In genomic region chr9:122285833-122286310, GRCm38 (mm10) we compare ENCODE assay signal across 7 mouse cellular contexts. TPM values are rescaled to one million over a fixed set of nuclear protein-coding genes. Genes with fewer than 3 reads are reported as not detected.
A peak's percentile ranks its signal among the peaks of the same experiment; 100 is the strongest.
DNase-seq lines count a peak whose midpoint lies in the region; ATAC-seq lines count a peak whose summit lies in the region.

No protein-coding gene starts in this region.

- DNase-seq in kidney, postnatal 25 days: no peak
- no peak for DNase-seq in neural tube, embryonic 11.5 days (ENCODE audit: low spot score)
- no peak for DNase-seq in adipocyte (ENCODE audit: low spot score)
- no peak for DNase-seq in frontal cortex, adult 2 months (ENCODE audit: extremely low spot score in 1 of 2, low spot score in 1 of 2)

- peak overlapping the region; percentile 31; the same call in 1 of the 2 replicates for H3K27ac ChIP-seq in kidney, embryonic 16.5 days (ENCODE audit: low read length)
- H3K27ac ChIP-seq in embryonic facial prominence, embryonic 13.5 days: peak overlapping the region; percentile 48; the same call in 1 of the 2 replicates
- peak overlapping the region; percentile 68 for H3K27ac ChIP-seq in hindbrain, embryonic 12.5 days
- H3K27ac ChIP-seq in neural tube, embryonic 11.5 days (ENCODE audit: low read depth, low read length): no peak overlapping the region

- H3K9me3 ChIP-seq in kidney, embryonic 16.5 days (ENCODE audit: low read length): 0 out of 2 replicates have a peak, but pooled peaks cover 3% of the 10 kb centered on the region
- no peaks in the 10 kb centered on the region for H3K9me3 ChIP-seq in embryonic facial prominence, embryonic 13.5 days
- no peaks in the 10 kb centered on the region for H3K9me3 ChIP-seq in hindbrain, embryonic 12.5 days (replicated peaks)
- no peaks in the 10 kb centered on the region for H3K9me3 ChIP-seq in neural tube, embryonic 11.5 days (ENCODE audit: control insufficient read depth, low read length)

- H3K36me3 ChIP-seq in kidney, embryonic 16.5 days (ENCODE audit: insufficient read depth, low read length): no peaks in the 10 kb centered on the region
- H3K36me3 ChIP-seq in embryonic facial prominence, embryonic 13.5 days: no peaks in the 10 kb centered on the region
- H3K36me3 ChIP-seq in hindbrain, embryonic 12.5 days: no peaks in the 10 kb centered on the region
- no peaks in the 10 kb centered on the region for H3K36me3 ChIP-seq in neural tube, embryonic 11.5 days (ENCODE audit: control insufficient read depth, insufficient read depth, low read length)

- peak; percentile 24 for ATAC-seq in kidney, embryonic 16.5 days (ENCODE audit: low FRiP score, low TSS enrichment)
- no peak for ATAC-seq in embryonic facial prominence, embryonic 13.5 days (ENCODE audit: insufficient number of reproducible peaks, insufficient read depth, low FRiP score, low TSS enrichment, low read depth)
- peak; percentile 48; the same call in 1 of the 2 replicates for ATAC-seq in hindbrain, embryonic 12.5 days (ENCODE audit: low FRiP score)
- ATAC-seq in neural tube, embryonic 11.5 days (ENCODE audit: insufficient read depth, low FRiP score, low TSS enrichment): 0 out of 2 replicates have a peak, but pooled peaks have one; percentile 18

- H3K27me3 ChIP-seq in kidney, embryonic 16.5 days (ENCODE audit: insufficient read depth, low read length): no peaks in the 10 kb centered on the region
- no peaks in the 10 kb centered on the region for H3K27me3 ChIP-seq in embryonic facial prominence, embryonic 13.5 days
- H3K27me3 ChIP-seq in hindbrain, embryonic 12.5 days: no peaks in the 10 kb centered on the region
- H3K27me3 ChIP-seq in neural tube, embryonic 11.5 days (ENCODE audit: control insufficient read depth, insufficient read depth, low read length): no peaks in the 10 kb centered on the region

- WGBS in kidney, embryonic 16.5 days: 31% methylated on average over 4 of the region's 4 CpGs
- WGBS in embryonic facial prominence, embryonic 13.5 days: 25% methylated on average over 4 of the region's 4 CpGs
- 17% methylated on average over 4 of the region's 4 CpGs for WGBS in hindbrain, embryonic 12.5 days
- WGBS in neural tube, embryonic 11.5 days: 32% methylated on average over 4 of the region's 4 CpGs

- peak overlapping the region; percentile 25; the same call in 1 of the 2 replicates for H3K9ac ChIP-seq in kidney, embryonic 16.5 days (replicated peaks; ENCODE audit: low read length)
- no peak overlapping the region for H3K9ac ChIP-seq in embryonic facial prominence, embryonic 13.5 days
- H3K9ac ChIP-seq in hindbrain, embryonic 12.5 days: 0 out of 2 replicates have a peak overlapping the region, but pooled peaks have one; percentile 13
- H3K9ac ChIP-seq in neural tube, embryonic 11.5 days (ENCODE audit: low read length): no peak overlapping the region

- peaks cover 15% of the 10 kb centered on the region for H3K4me1 ChIP-seq in kidney, embryonic 16.5 days (ENCODE audit: insufficient read depth, low read length)
- H3K4me1 ChIP-seq in embryonic facial prominence, embryonic 13.5 days: peaks cover 17% of the 10 kb centered on the region
- peaks cover 21% of the 10 kb centered on the region for H3K4me1 ChIP-seq in hindbrain, embryonic 12.5 days
- peaks cover 5% of the 10 kb centered on the region; the same call in 1 of the 2 replicates for H3K4me1 ChIP-seq in neural tube, embryonic 11.5 days (ENCODE audit: control insufficient read depth, insufficient read depth, low read length)

- no peak overlapping the region for H3K4me3 ChIP-seq in kidney, embryonic 16.5 days (ENCODE audit: low read length)
- no peak overlapping the region for H3K4me3 ChIP-seq in embryonic facial prominence, embryonic 13.5 days
- H3K4me3 ChIP-seq in hindbrain, embryonic 12.5 days: no peak overlapping the region
- H3K4me3 ChIP-seq in neural tube, embryonic 11.5 days (ENCODE audit: low read depth, low read length): no peak overlapping the region

- peak overlapping the region; percentile 34 for H3K4me2 ChIP-seq in kidney, embryonic 16.5 days (replicated peaks; ENCODE audit: low read depth, low read length)
- peak overlapping the region; percentile 27 for H3K4me2 ChIP-seq in embryonic facial prominence, embryonic 13.5 days
- peak overlapping the region; percentile 30 for H3K4me2 ChIP-seq in hindbrain, embryonic 12.5 days (replicated peaks)
- H3K4me2 ChIP-seq in neural tube, embryonic 11.5 days (ENCODE audit: low read depth): no peak overlapping the region

RNA-seq across cellular contexts. Expression of gene Ano10, which starts 8.4 kb away (rescaled TPM):
- 39.2 and 39.6 TPM in 2 replicates for polyA plus RNA-seq in kidney, embryonic 16.5 days (2015; fragmentation: Nextera tagmentation; extraction: Ambion mirVana)
- 30.8 and 31.9 TPM in 2 replicates for polyA plus RNA-seq in embryonic facial prominence, embryonic 13.5 days (2015; fragmentation: Nextera tagmentation; extraction: Ambion mirVana)
- 52.3 and 53.6 TPM in 2 replicates for polyA plus RNA-seq in hindbrain, embryonic 12.5 days (2016; fragmentation: Nextera tagmentation; extraction: Ambion mirVana)
- 52.7 and 55.4 TPM in 2 replicates for polyA plus RNA-seq in neural tube, embryonic 11.5 days (2014; fragmentation: Nextera tagmentation; extraction: Ambion mirVana)
- polyA plus RNA-seq in frontal cortex, adult 2 months (2012; rRNA removed): 31.0 and 31.5 TPM in 2 replicates

Comparison
In these comparisons a context has a peak if more than half of its experiments do, and no peak if none do; other contexts are left out.
1. H3K9ac ChIP-seq: peak in kidney, embryonic 16.5 days (single experiment) and hindbrain, embryonic 12.5 days (single experiment); none in embryonic facial prominence, embryonic 13.5 days (single experiment) and neural tube, embryonic 11.5 days (single experiment).